Mouse (Mus musculus) limb, embryonic 11.5 days (tissue): ENCODE measurements around the gene Reep3. TPM values are rescaled to one million over a fixed set of nuclear protein-coding genes. Genes with fewer than 3 reads are reported as not detected.
A peak's percentile ranks its signal among the peaks of the same experiment; 100 is the strongest.

Experiments
- ATAC-seq: fragments of 200-750 bp; cut with Nextera tagmentation; 2 replicates; pipeline ENCODE4 v1.8.0; 2017; ENCODE audit warnings: low read depth; ENCODE audit not compliant: insufficient number of reproducible peaks, low FRiP score, low TSS enrichment
- DNase-seq: peaks from one replicate; pipeline ENCODE4 v3.0.0-alpha.2; 2015; ENCODE audit warnings: low spot score
- H3K27ac ChIP-seq: fragments of 300-500 bp; sonication (generic); replicated peaks from 2 replicates; pipeline ENCODE4 v1.5.1; 2014; ENCODE audit warnings: low read depth, mild to moderate bottlenecking, low read length
- H3K27me3 ChIP-seq: fragments of 300-500 bp; sonication (generic); 2 replicates; pipeline ENCODE4 v1.6.1; 2014; ENCODE audit warnings: mild to moderate bottlenecking, low read length, mixed read lengths; ENCODE audit not compliant: control insufficient read depth, insufficient read depth
- H3K36me3 ChIP-seq: fragments of 300-500 bp; sonication (generic); 2 replicates; pipeline ENCODE4 v1.6.1; 2014; ENCODE audit warnings: mild to moderate bottlenecking, low read length, moderate library complexity, mixed read lengths; ENCODE audit not compliant: control insufficient read depth, insufficient read depth
- H3K4me1 ChIP-seq: fragments of 300-500 bp; sonication (generic); 2 replicates; pipeline ENCODE4 v1.6.1; 2014; ENCODE audit warnings: low read length, mixed read lengths; ENCODE audit not compliant: control insufficient read depth, insufficient read depth
- H3K4me2 ChIP-seq: fragments of 300-500 bp; sonication (generic); 2 replicates; pipeline ENCODE4 v1.6.1; 2014; ENCODE audit warnings: low read depth, mild to moderate bottlenecking, moderate library complexity; ENCODE audit not compliant: severe bottlenecking
- H3K4me3 ChIP-seq: fragments of 300-500 bp; sonication (generic); 2 replicates; pipeline ENCODE4 v1.5.1; 2014; ENCODE audit warnings: low read depth, low read length
- H3K9ac ChIP-seq: fragments of 300-500 bp; sonication (generic); 2 replicates; pipeline ENCODE4 v1.6.1; 2014; ENCODE audit warnings: mild to moderate bottlenecking, low read length
- H3K9me3 ChIP-seq: fragments of 300-500 bp; sonication (generic); 2 replicates; pipeline ENCODE4 v1.6.1; 2016; ENCODE audit warnings: low read length; ENCODE audit not compliant: control insufficient read depth
- WGBS: fragments of 180-500 bp; shearing (Covaris S2); extraction: QIAGEN DNeasy Blood & Tissue Kit; methylation state at CpG from one replicate; pipeline ENCODE4 v1.1.7; 2014; 5-methylcytosine and 5-hydroxymethylcytosine counted together
- polyA plus RNA-seq: library from polyadenylated mRNA; unstranded; fragments of >200 nt; fragmentation: Nextera tagmentation; extraction: Ambion mirVana; gene quantifications from 2 replicates; pipeline ENCODE4 v1.2.1, GENCODE M21; 2014

The Reep3 gene
- polyA plus RNA-seq, 1 experiment from 2014 or later = 21.7 TPM

GRCm38 (mm10) chr10:67036141-67036540 is 60.6 kb downstream of the Reep3 start:
- Histone ChIP-seq H3K4me1 (no peaks in the 10 kb centered on the region), H3K9ac (no peak overlapping the region), H3K4me2 (no peak overlapping the region), H3K9me3 (no peaks in the 10 kb centered on the region), H3K36me3 (no peaks in the 10 kb centered on the region), H3K4me3 (no peak overlapping the region), H3K27me3 (no peaks in the 10 kb centered on the region), H3K27ac (no peak overlapping the region)
- ATAC-seq (no peak), DNase-seq (no peak)
- WGBS = 87% methylated on average over 5 of the region's 5 CpGs

- Histone ChIP-seq H3K36me3 (peaks cover 2% of the 10 kb centered on the region; the same call in 1 of the 2 replicates), H3K4me1 (peaks cover 3% of the 10 kb centered on the region; the same call in 1 of the 2 replicates), H3K27me3 (no peaks in the 10 kb centered on the region), H3K9me3 (no peaks in the 10 kb centered on the region), H3K4me3 (no peak overlapping the region), H3K27ac (no peak overlapping the region), H3K9ac (no peak overlapping the region), H3K4me2 (no peak overlapping the region)
- DNase-seq (no peak), ATAC-seq (no peak)
- 45% methylated on average over 7 of the region's 7 CpGs for WGBS
These were observed 65.6 kb downstream of the Reep3 start for GRCm38 (mm10) chr10:67031186-67031585.

GRCm38 (mm10) chr10:67029297-67029696 is 67.4 kb downstream of the Reep3 start:
- no peak for ATAC-seq
- WGBS = 73% methylated on average over 12 of the region's 12 CpGs
- peaks cover 10% of the 10 kb centered on the region; the same call in 1 of the 2 replicates for H3K4me1 ChIP-seq
- no peak overlapping the region for H3K9ac ChIP-seq
- no peak overlapping the region for H3K4me2 ChIP-seq
- no peak overlapping the region for H3K4me3 ChIP-seq
- H3K36me3 ChIP-seq = peaks cover 2% of the 10 kb centered on the region; the same call in 1 of the 2 replicates
- H3K9me3 ChIP-seq = no peaks in the 10 kb centered on the region
- H3K27ac ChIP-seq = no peak overlapping the region
- DNase-seq = no peak
- no peaks in the 10 kb centered on the region for H3K27me3 ChIP-seq

- no peak for ATAC-seq
- Histone ChIP-seq H3K4me1 (peaks cover 10% of the 10 kb centered on the region; the same call in 1 of the 2 replicates), H3K9me3 (no peaks in the 10 kb centered on the region), H3K4me2 (no peak overlapping the region), H3K27me3 (no peaks in the 10 kb centered on the region), H3K36me3 (peaks cover 2% of the 10 kb centered on the region; the same call in 1 of the 2 replicates), H3K4me3 (no peak overlapping the region), H3K27ac (peak overlapping the region; percentile 58; the same call in 1 of the 2 replicates), H3K9ac (no peak overlapping the region)
- 66% methylated on average over 8 of the region's 8 CpGs for WGBS
- no peak for DNase-seq
These were observed 70.4 kb downstream of the Reep3 start for GRCm38 (mm10) chr10:67026375-67026774.

GRCm38 (mm10) chr10:67025573-67026236 is 71.0 kb downstream of the Reep3 start:
- Histone ChIP-seq H3K4me3 (no peak overlapping the region), H3K36me3 (peaks cover 2% of the 10 kb centered on the region; the same call in 1 of the 2 replicates), H3K9me3 (no peaks in the 10 kb centered on the region), H3K9ac (no peak overlapping the region), H3K27me3 (no peaks in the 10 kb centered on the region), H3K4me1 (peaks cover 10% of the 10 kb centered on the region; the same call in 1 of the 2 replicates), H3K4me2 (no peak overlapping the region), H3K27ac (peak overlapping the region; percentile 58)
- 56% methylated on average over 10 of the region's 10 CpGs for WGBS
- DNase-seq (peak; percentile 57), ATAC-seq (no peak)

- H3K4me3 ChIP-seq = no peak overlapping the region
- no peak overlapping the region for H3K27ac ChIP-seq
- no peaks in the 10 kb centered on the region for H3K9me3 ChIP-seq
- DNase-seq (no peak), ATAC-seq (no peak)
- peaks cover 2% of the 10 kb centered on the region; the same call in 1 of the 2 replicates for H3K36me3 ChIP-seq
- H3K4me2 ChIP-seq = no peak overlapping the region
- WGBS = 97% methylated on average over 6 of the region's 6 CpGs
- peaks cover 10% of the 10 kb centered on the region; the same call in 1 of the 2 replicates for H3K4me1 ChIP-seq
- no peaks in the 10 kb centered on the region for H3K27me3 ChIP-seq
- H3K9ac ChIP-seq = no peak overlapping the region
These were observed 72.4 kb downstream of the Reep3 start for GRCm38 (mm10) chr10:67024391-67024790.

GRCm38 (mm10) chr10:67023092-67023491 is 73.7 kb downstream of the Reep3 start:
- Histone ChIP-seq H3K27me3 (no peaks in the 10 kb centered on the region), H3K9me3 (no peaks in the 10 kb centered on the region), H3K27ac (no peak overlapping the region), H3K4me1 (peaks cover 13% of the 10 kb centered on the region; the same call in 1 of the 2 replicates), H3K36me3 (no peaks in the 10 kb centered on the region), H3K4me3 (no peak overlapping the region), H3K9ac (no peak overlapping the region), H3K4me2 (no peak overlapping the region)
- WGBS = 93% methylated on average over 9 of the region's 9 CpGs
- DNase-seq = no peak
- ATAC-seq = no peak

- no peak overlapping the region for H3K27ac ChIP-seq
- H3K4me2 ChIP-seq = no peak overlapping the region
- WGBS = 92% methylated on average over 13 of the region's 13 CpGs
- no peaks in the 10 kb centered on the region for H3K27me3 ChIP-seq
- no peak for ATAC-seq
- no peaks in the 10 kb centered on the region for H3K36me3 ChIP-seq
- H3K9me3 ChIP-seq = no peaks in the 10 kb centered on the region
- H3K4me3 ChIP-seq = no peak overlapping the region
- no peak for DNase-seq
- no peak overlapping the region for H3K9ac ChIP-seq
- H3K4me1 ChIP-seq = peaks cover 17% of the 10 kb centered on the region
These were observed 75.3 kb downstream of the Reep3 start for GRCm38 (mm10) chr10:67021494-67021893.
